Mouse (Mus musculus) urinary bladder, postnatal 4 days (tissue): ENCODE results near the gene Tia1.
"Not testable (repeated sequence)": the region's sequence is repeated elsewhere in the genome, so short reads cannot be mapped to it uniquely, and the experiment has no call there.

Source experiments
- DNase-seq, 2 experiments: peaks; one replicate each; pipeline ENCODE4 v3.0.0; 2021 to 2022; ENCODE audit warnings: low spot score in 2 of 2

The Tia1 gene

GRCm38 (mm10) chr6:86404100-86404861, at the start of gene Tia1:
TSS of gene Tia1 (plus strand) at chr6:86404219.
- peak; percentile 97 to 99 for DNase-seq

DNA sequence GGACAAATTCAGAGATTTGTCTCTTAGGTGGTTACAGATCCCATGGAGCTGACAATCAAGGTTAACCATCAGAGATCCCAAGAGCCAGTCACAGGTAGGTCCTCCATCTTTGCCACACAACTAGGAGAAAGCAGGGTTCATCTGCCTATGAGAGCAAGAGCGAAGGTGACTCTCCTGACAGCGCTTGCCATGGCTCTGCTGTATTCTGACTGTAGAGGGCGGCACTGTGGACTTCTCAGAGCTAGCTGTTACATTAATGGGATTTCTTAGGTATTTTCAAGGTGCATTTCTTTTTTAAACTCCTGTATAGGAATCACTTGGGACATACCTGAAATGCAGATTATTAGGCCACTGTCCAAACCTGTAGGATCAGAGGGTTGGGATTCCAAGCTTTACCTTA, 49.1 kb upstream of the Tia1 start:
- no peak for DNase-seq

DNA sequence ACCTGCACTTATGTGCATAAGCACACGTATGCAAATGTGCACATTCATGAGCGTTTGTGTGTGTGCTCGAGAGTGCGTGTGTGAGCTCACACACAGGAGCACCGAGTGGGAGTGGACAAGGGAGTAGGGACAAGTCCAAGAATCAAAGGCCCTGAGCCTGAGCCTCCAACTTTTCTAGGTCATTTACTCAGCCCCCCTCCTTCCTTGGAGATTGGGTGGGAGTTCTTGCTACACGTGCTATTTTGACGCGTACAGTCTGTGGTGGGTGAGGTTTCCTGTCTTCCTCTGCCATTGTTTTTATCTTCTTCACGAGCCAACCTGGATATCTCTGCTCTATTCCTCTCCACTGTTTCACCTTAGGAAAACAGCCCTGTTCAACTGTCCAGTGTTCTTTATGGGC, 47.1 kb upstream of the Tia1 start:
- DNase-seq = no peak

- peak in 1 of 2 experiments; percentile 25 for DNase-seq
Measured at GRCm38 (mm10) chr6:86360691-86361090, 43.3 kb upstream of the Tia1 start.

DNA sequence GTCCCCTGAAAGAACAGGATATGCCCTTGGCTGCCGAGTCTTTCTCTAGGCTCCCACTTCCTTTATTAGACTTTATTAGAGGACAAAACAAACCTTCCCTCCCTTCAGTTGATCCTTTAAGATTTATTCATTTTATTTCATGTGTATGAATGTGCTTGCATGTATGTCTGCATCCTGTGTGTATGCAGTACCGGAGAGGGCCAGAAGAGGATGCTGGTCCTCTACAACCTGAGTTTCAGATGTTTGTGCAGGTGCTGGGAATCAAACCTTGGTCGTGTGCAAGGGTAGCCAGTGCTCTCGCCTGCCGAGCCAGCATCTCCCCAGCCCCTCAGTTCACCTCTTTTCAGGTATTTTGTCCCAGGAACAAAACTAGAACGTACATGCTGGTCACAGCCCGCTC, 42.6 kb upstream of the Tia1 start:
- DNase-seq = no peak

DNA sequence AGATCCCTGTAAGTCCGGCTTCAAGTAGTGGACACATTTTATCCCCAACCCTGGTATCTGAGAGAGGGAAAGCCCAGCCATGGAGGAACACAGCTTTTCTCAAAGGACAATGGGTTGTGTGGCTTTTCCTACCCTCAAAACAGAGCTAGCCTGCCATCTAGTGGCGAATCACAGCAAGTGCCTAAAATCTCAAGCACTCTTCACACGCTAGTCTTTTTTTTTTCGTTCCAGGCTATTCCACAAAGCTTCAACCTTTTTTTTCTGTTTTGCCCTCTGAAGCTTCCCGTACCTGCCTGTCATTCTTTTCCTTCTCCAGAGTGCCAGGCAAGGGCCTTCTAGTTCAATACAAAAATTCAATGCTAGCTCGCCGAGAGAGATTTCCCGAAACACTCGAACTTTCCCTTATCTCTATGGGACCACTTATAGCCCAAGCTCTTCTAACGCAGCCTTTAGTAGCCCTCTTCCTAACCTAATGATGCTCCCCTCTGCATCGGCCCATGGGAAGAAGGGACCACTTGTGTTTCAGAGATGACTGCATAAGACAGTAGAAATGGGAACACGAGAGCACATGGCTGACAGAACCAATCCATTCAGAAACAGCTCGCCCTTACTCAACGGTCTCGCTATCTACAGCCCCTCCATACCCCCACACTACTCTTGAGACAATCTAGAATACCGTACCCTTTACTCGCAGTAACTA, 39.4 kb upstream of the Tia1 start:
- DNase-seq = peak; percentile 66 to 80

DNA sequence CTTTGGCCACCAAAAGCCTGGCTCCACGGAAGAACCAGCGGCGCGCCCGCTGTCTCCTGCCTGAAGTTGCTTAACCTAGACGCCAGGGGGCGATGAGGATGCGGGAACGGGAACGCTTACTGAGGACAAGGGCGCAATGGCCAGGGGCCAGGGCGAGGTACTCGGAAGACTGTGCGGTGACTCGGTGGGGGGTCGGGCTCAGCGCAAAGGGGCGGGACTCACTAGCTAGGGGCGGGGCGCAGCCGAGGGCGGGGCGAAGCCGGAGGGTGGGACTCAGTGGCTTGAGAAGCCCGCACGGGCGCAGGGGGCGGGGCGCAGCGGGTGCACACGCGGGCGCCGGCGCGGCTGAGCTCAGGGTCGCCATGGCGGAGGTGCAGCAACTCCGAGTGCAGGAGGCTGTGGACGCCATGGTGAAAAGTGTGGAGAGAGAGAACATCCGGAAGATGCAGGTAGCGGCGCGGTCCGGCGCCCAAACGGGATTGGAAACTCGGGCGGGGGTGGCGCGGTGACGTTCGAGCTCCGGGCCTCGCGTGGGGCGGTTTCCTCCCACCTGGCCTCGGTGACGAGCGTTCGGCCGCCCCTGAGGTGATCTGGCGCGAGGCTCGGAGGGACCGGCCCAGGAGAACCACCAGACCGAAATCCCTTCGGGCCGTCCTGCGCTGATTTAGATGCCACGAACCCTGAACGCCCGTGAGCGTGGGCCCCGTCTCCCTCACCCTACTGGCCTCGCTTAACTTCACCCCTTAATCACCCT, 38.5 kb upstream of the Tia1 start, which contains the start of gene Fam136a:
TSS of gene Fam136a (plus strand) at position 276 of the 754 bp plus-strand sequence.
- DNase-seq = peak; percentile 95 to 96

DNA sequence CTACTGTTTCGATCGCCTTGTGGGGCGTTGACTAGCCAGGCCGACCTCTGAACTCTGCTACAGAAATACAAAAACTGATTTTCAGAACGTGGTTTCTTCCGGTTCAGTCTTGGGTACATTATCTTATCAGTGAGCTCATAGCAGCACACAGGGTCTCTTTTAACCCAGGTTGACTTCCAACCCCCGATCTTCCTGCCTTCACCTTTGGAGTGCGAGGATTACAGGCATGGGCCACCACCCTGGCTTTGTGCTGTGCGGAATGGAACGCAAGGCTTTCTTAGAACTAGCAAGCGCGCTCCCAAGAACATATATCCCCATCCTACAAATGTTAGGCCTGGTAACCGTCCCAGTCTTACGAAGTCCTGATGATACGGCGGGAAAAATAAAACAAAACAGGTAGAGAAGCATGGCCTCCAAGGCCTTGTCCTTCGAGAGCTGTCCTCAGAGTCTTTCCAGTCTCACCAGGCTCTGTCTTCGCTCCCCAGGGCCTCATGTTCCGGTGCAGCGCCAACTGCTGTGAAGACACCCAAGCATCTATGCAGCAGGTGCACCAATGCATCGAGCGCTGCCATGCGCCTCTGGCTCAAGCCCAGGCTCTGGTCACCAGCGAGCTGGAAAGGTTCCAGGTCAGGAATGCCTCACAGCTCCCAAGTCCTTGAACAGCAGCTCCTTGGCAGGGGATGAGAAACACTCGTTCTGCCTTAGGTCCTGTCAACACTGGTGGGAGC, 37.7 kb upstream of the Tia1 start:
- peak in 1 of 2 experiments; percentile 42 for DNase-seq

DNA sequence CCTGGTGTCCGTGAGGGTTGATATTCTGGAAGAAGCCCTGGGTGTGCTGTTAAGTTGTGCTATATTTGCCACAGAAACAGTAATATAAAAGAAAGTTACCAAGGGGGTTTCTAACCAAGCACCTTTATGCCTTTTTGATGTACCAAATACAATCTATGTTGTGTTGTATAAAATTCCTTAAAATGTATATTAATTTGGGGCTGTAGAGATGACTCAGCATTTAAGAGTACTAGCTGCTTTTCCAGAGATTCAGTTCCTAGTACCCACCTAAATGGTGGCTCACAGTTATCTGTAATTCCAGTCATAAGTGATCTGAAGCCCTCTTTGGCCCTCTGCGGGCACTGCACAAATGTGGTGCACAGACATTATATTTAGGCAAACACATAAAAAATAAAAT, 37.2 kb upstream of the Tia1 start:
- DNase-seq = no peak

DNA sequence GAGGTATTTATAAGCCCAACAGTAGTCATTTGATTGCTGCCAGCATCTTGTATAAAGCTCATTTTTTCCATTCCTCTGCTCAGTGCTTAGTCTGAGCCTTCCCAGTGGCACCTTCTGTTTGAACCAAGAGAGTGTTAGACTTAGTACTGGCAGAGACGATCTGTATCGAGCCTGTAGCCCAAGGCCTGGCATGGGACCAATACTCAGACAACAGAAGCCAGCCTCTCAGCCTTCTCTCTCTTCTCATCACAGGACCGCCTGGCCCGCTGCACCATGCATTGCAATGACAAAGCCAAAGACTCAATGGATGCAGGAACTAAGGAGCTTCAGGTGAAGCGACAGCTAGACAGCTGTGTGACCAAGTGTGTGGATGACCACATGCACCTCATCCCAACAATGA, 35.5 kb upstream of the Tia1 start:
- DNase-seq = no peak

DNA sequence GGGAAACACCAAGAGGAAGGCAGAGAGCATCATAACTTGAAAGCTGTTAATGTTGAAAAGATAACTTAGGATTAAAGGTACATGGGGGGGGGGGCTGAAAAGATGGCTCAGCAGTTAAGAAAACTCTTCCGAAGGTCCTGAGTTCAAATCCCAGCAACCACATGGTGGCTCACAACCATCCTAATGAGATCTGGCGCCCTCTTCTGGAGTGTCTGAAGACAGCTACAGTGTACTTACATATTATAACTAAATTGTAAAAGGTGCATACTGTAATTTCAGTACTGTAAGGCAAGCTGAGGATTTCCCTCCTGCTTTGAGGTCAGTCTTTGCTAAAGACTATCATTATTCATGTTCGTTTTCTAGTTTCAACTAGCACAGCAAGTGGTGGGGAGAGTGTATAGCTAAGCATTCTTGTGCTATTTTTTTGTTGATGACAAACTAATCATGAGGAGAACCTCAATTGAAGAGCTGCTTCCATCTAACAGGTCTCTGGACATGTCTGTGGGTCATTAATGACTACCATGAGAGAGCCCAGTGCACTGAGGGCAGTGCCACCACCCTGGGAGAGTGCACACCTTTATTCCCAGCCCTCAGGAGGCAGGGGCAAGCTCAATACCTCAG, 33.8 kb upstream of the Tia1 start:
- no peak for DNase-seq

GRCm38 (mm10) chr6:86370764-86371339, 33.2 kb upstream of the Tia1 start, which contains the start of gene Snrpg:
TSS of gene Snrpg (plus strand) at chr6:86371304.
- no peak for DNase-seq

DNA sequence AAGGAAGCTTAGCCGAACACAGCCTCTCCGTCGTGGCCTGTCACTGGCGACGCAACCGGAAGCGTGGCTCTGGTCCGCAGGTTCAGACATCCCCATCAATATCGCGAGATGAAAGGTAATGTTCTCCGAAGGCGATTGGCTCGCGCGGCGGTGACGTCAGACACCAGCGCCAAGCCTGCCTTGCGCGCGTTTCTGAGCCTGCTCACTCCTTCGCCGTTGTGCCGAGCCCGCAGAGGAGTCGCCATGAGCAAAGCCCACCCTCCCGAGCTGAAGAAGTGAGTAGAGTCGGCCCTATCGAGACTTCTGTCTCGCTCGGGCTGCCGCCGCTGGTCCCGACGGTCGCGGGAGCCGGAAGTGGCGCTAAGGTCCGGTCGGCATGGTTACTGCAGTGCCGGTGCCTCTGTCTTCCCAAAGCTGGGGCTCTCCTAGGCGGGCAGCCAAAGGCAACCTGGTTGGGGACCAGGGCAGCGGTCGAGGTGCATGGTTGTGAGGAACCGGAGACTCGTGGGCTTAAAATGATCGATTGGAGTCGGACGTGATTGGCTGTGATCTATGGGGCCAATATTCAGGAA, 32.6 kb upstream of the Tia1 start:
- DNase-seq = peak; percentile 92 to 94

GRCm38 (mm10) chr6:86371950-86372516, 32.0 kb upstream of the Tia1 start:
- DNase-seq = no peak

- DNase-seq = no peak
Measured at GRCm38 (mm10) chr6:86373556-86373955, 30.5 kb upstream of the Tia1 start.

GRCm38 (mm10) chr6:86378341-86378740, 25.7 kb upstream of the Tia1 start:
- DNase-seq = no peak

GRCm38 (mm10) chr6:86380112-86380511, 23.9 kb upstream of the Tia1 start:
- DNase-seq = not testable (repeated sequence)

- no peak for DNase-seq
Measured at GRCm38 (mm10) chr6:86382551-86382950, 21.5 kb upstream of the Tia1 start.

GRCm38 (mm10) chr6:86383370-86383769, 20.6 kb upstream of the Tia1 start:
- DNase-seq = no peak

DNA sequence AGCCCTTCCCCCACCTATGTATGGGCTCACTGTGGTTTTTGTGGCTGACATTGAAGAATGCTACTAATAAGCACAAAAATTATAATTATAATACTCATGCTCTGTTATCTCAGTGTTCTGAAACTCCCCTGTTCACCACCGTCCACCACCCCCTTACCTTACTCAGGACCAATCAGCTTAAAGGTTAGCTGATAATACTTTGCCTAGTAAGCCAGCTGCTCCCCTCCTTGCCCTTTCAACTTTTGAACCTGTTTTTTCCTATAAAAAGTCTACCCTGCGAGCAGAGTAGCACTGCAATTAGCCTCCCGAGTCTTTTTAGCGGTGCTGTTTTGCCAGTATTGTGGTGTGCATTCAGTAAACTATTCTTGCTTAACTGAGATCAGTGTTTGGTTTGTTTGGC, 19.3 kb upstream of the Tia1 start:
- no peak for DNase-seq
